Mouse (Mus musculus) liver, adult (tissue): ENCODE results near the gene Gp9.

Experiments used
- GATA4 ChIP-seq: IDR thresholded peaks from 2 replicates; pipeline ENCODE4 v1.6.1; 2014; ENCODE audit warnings: mild to moderate bottlenecking, low read length; ENCODE audit not compliant: insufficient replicate concordance

Gene Gp9

GRCm38 (mm10) chr6:87743281-87743680 lies 34.6 kb upstream of the Gp9 start:
- no peak for TF ChIP-seq GATA4

DNA sequence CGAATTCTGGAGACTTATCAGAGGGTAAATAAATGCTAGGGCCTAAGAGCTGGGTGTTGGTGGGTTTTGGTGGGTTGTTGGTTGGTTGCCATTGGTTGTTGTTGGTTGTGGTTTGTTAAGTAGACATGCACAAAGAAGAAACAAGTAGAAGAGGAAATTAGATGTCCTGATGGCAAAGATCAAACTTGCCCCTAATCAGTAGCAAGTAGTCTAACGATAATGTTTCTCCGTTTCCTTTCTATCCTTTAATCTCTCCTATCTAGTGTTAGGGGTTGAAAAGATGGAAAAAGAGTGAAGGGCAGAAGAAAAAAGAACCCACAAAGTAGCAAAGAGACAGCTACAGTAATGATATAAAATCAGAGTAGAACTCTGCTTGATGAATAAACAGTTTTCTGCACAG lies 33.2 kb upstream of the Gp9 start:
- TF ChIP-seq GATA4: no peak

GRCm38 (mm10) chr6:87745301-87745700 lies 32.6 kb upstream of the Gp9 start:
- no peak for TF ChIP-seq GATA4

GRCm38 (mm10) chr6:87746059-87746458 lies 31.8 kb upstream of the Gp9 start:
- no peak for TF ChIP-seq GATA4

- no peak for TF ChIP-seq GATA4
These were observed 31.0 kb upstream of the Gp9 start for GRCm38 (mm10) chr6:87746849-87747248.

GRCm38 (mm10) chr6:87748078-87748477 lies 29.8 kb upstream of the Gp9 start:
- no peak for TF ChIP-seq GATA4

DNA sequence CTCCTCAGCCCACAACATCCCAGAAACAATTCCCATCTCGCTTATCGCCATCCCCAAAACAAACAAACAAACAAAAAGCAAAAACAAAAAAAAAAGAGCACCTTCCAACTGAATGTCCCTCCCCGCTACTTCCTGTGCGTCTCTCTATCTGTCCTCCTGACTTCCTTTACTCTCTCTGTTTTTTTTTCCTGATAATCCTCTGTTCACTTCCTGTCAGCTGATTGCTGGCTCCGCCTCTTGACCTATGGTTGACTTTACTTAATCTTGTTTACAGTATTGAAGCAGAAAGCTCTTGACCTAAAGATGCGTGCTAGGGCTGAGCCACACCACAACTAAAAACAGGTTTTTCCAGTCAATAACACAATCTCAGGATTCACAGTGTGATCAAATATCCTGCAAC lies 29.3 kb upstream of the Gp9 start:
- TF ChIP-seq GATA4: peak; percentile 77

DNA sequence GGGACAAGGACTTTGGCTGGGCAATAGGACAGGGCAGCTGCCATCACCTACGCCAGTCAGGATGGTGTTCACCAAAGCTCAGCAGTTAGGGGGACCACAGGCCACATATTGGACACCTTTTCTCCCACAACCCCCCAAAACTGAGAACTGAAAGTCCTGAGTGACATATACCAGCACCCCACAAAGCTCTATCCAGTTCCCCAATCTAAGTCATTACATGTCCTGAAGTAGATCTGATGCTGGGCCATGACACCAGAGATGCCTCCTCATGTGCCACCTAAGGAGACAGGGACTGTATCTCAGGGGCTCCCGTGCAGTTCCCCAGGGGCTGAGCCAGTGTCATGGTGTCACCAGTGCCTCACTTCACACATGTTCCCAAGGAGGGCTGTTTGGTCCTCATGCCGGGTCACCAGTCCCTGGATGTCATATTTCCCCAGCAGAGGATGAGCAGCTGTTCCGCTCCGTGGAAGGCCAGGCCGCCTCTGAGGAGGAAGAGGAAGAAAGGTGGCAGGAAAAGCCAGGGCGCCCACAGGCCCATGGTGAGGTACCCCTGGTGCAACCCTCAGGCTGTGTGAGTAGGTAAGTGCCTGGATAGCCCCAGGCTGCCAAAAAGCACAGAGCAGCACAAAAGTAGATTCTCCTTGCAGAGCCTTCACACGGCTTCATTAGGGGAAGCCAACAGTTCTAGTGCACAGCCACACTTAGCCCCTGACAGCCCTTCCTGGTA lies 27.5 kb upstream of the Gp9 start:
- TF ChIP-seq GATA4: no peak

DNA sequence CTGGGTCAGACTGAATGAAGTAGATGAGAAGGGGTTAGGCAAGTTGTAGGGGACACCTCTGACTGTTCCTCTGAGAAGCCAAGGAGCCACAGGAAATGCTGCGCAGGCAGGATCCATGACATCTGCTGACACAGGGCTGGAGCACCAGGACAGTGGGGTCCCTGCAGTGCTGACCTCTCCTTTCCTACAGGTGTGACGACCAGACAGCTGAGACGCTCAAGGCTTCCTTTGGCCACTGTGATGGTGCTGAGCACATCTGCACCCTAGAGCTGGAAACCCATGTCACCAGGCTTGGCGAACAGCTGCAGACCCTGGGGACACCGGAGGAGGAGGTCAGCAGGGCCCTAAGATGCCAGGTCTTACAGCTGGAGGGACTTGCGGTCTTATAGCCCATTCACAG lies 26.3 kb upstream of the Gp9 start:
- TF ChIP-seq GATA4: no peak

GRCm38 (mm10) chr6:87755196-87755595 lies 22.7 kb upstream of the Gp9 start:
- no peak for TF ChIP-seq GATA4

DNA sequence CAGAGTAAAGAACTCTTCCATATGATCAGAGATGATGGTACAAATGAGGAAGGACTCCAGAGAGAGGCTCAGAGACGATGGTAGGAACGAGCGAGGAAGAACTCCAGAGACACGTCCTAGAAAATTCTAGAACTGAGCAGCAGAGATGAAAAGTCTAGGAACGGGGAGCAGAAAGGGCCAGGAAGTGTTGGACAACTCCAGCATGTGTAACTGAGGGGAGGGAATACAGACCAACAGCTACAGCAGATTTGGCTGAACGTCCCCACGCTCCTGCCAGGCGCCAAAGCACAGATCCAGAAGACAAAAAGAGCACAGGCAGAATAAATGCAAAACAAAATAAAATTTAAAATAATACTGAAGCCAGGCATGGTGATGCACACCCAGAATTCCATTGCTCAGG lies 21.0 kb upstream of the Gp9 start:
- no peak for TF ChIP-seq GATA4

DNA sequence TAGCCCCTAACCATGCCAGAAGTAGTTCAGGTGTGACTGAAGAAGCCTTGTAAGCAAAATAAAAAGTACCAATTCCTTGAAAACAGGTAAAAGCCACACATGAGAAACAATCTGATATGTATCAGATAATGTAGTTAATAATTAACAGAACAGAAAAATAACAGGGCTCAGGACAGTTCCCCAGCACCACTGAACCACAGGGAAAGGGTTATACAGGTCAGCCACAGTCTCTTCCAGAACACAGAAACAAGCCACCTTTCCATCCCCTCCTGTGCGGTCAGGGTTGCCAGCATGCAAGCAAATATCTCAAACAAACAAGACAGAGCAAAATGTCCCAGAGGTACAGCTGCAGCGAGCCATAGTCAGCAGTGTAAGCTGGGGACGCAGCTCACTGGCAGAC lies 18.5 kb upstream of the Gp9 start:
- no peak for TF ChIP-seq GATA4

GRCm38 (mm10) chr6:87759850-87760249 lies 18.0 kb upstream of the Gp9 start:
- no peak for TF ChIP-seq GATA4

- TF ChIP-seq GATA4: no peak
These were observed 15.7 kb upstream of the Gp9 start for GRCm38 (mm10) chr6:87762161-87762560.

- no peak for TF ChIP-seq GATA4
These were observed 14.2 kb upstream of the Gp9 start for GRCm38 (mm10) chr6:87763376-87764280.

GRCm38 (mm10) chr6:87770626-87771025 lies 7.2 kb upstream of the Gp9 start:
- TF ChIP-seq GATA4: no peak
